Mouse (Mus musculus): ENCODE results near the gene Cyb5d2. TPM values are rescaled to one million over a fixed set of nuclear protein-coding genes. Genes with fewer than 3 reads are reported as not detected.
A peak's percentile ranks its signal among the peaks of the same experiment; 100 is the strongest.

The Cyb5d2 gene
- 3.7 and 5.1 TPM in 2 replicates for polyA plus RNA-seq (2014; fragmentation: Nextera tagmentation; extraction: Ambion mirVana)

DNA sequence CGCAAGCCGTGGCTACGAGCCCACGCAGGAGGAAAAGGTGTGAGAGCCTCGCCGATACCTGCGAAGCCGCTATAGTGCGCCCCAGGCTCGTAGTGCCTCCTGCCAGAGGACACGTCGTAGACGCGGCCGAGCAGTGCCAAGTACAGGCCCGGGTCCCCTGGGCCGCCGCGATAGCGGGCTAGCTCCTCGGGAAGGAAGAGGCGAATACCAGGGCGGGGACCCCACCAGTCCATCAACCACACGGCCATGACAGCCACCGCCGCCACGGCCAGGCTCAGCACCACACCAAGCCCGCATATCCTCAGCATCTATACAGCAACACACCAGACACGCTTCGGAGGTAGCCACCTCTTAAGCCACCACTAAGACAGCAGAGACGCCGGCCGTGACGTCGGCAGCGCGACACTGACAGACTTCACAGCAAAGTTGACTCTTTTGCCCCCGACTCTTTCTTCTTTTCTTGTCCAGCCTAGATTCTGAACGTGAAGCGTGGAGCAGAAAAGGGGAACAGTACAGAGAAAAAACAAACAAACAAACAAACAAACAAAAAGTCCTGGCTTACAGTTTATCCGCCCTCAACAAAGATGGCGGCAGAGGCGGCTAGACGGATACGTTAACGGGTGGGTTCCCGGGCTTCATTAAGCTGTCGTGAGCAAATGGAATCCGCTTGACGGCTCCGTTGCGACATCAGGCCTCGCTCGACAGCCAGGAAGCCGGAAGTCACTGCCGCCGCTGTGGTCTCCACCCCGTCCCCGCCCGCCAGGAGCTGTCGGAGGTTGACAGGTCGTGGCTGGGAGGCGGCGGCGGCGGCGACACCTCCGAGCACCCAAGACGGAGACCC lies at the start of gene Cyb5d2, which contains the start of gene Zzef1:
Gene Cyb5d2, minus strand, starts transcription at position 688 of the 841 bp plus-strand sequence.
Gene Zzef1, plus strand, starts transcription at position 772 of the 841 bp plus-strand sequence.
- peak; percentile 90 for ATAC-seq (ENCODE audit: insufficient number of reproducible peaks, low FRiP score, low TSS enrichment, low read depth)
- Histone ChIP-seq H3K27me3 (ENCODE audit: control insufficient read depth, insufficient read depth, low read length) (no peaks in the 10 kb centered on the region), H3K4me1 (ENCODE audit: control insufficient read depth, insufficient read depth, low read length) (no peaks in the 10 kb centered on the region), H3K4me3 (ENCODE audit: low read depth, low read length) (peak within 1 kb of the TSS; percentile 98), H3K36me3 (ENCODE audit: control insufficient read depth, insufficient read depth, low read length) (no peaks in the 10 kb centered on the region), H3K4me2 (ENCODE audit: low read depth, severe bottlenecking) (peak within 1 kb of the TSS; percentile 82), H3K9ac (ENCODE audit: low read length) (peak within 1 kb of the TSS; percentile 90), H3K9me3 (ENCODE audit: control insufficient read depth, low read length) (no peaks in the 10 kb centered on the region), H3K27ac (replicated peaks; ENCODE audit: low read depth, low read length) (peak within 1 kb of the TSS; percentile 68; the same call in 1 of the 2 replicates)
- peak; percentile 92 for DNase-seq (ENCODE audit: low spot score)
- under 1% methylated on average over 69 of the region's 69 CpGs for WGBS

DNA sequence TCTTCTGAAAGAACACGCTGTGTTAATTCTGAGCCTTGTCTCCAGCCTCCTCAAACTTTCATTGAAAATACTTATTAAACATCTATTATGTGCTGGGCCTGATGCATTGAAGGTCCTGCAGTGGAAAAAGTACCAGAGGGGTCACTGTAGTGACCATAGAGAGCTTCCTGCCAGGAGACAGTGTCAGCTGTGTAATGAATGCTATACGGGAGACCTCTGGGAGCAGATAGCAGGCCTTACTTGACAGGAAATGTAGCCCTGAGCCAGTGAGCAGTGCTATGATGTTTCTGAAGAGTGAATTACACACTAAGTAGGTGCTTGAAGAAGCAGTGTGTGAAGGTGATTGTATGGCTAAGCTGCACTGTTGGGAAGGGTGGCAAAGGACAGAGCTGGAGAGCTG lies 49.6 kb upstream of the Cyb5d2 start:
- H3K4me2 ChIP-seq (ENCODE audit: low read depth, severe bottlenecking): no peak overlapping the region
- H3K4me1 ChIP-seq (ENCODE audit: control insufficient read depth, insufficient read depth, low read length): no peaks in the 10 kb centered on the region
- H3K36me3 ChIP-seq (ENCODE audit: control insufficient read depth, insufficient read depth, low read length): peaks cover 3% of the 10 kb centered on the region; the same call in 1 of the 2 replicates
- H3K27me3 ChIP-seq (ENCODE audit: control insufficient read depth, insufficient read depth, low read length): no peaks in the 10 kb centered on the region
- H3K9ac ChIP-seq (ENCODE audit: low read length): no peak overlapping the region
- H3K27ac ChIP-seq (replicated peaks; ENCODE audit: low read depth, low read length): no peak overlapping the region
- 90% methylated on average over 2 of the region's 2 CpGs for WGBS
- DNase-seq (ENCODE audit: low spot score) (no peak), ATAC-seq (ENCODE audit: insufficient number of reproducible peaks, low FRiP score, low TSS enrichment, low read depth) (no peak)
- H3K9me3 ChIP-seq (ENCODE audit: control insufficient read depth, low read length): no peaks in the 10 kb centered on the region
- H3K4me3 ChIP-seq (ENCODE audit: low read depth, low read length): no peak overlapping the region

DNA sequence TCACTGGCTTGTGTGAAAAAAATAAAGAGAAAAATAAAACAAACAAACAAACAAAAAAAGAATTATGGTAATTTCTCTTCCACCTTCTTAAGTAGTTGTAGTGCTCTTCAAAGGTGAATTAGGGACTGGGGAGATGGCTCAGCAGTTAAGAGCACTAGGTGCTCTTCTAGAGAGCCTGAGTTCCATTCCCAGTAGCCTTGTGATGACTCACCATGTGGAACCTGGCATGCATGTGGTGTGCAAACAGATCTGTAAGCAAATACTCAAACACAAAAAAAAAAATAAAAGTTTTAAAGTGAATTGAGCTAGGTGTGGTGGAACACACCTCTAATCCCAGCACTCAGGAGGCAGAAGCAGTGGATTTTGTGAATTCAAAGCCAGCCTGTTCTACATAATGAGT lies 47.6 kb upstream of the Cyb5d2 start:
- DNase-seq (ENCODE audit: low spot score) (no peak), ATAC-seq (ENCODE audit: insufficient number of reproducible peaks, low FRiP score, low TSS enrichment, low read depth) (no peak)
- H3K27ac ChIP-seq (replicated peaks; ENCODE audit: low read depth, low read length): no peak overlapping the region
- peaks cover 3% of the 10 kb centered on the region; the same call in 1 of the 2 replicates for H3K36me3 ChIP-seq (ENCODE audit: control insufficient read depth, insufficient read depth, low read length)
- H3K9ac ChIP-seq (ENCODE audit: low read length): no peak overlapping the region
- H3K4me1 ChIP-seq (ENCODE audit: control insufficient read depth, insufficient read depth, low read length): no peaks in the 10 kb centered on the region
- H3K4me3 ChIP-seq (ENCODE audit: low read depth, low read length): no peak overlapping the region
- no peaks in the 10 kb centered on the region for H3K27me3 ChIP-seq (ENCODE audit: control insufficient read depth, insufficient read depth, low read length)
- H3K4me2 ChIP-seq (ENCODE audit: low read depth, severe bottlenecking): no peak overlapping the region
- H3K9me3 ChIP-seq (ENCODE audit: control insufficient read depth, low read length): no peaks in the 10 kb centered on the region

DNA sequence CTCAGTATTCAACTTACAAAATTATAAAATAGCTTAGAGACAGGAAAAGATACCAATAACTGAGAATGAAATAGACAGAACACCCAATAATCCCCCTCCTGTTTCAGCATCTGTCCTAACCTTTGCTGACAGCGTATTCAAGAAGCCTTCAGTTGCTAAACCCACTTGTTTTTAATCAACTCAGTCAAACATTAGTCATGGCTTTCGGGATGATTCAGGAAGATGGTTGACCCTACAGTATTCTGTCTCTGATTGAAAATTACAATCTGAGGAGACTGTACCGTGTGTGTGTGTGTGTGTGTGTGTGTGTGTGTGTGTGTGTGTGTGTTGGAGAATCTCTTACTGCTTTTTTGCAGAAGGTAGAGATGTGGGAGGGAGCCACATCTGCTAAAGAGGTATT lies 46.8 kb upstream of the Cyb5d2 start:
- Histone ChIP-seq H3K27me3 (ENCODE audit: control insufficient read depth, insufficient read depth, low read length) (no peaks in the 10 kb centered on the region), H3K4me1 (ENCODE audit: control insufficient read depth, insufficient read depth, low read length) (no peaks in the 10 kb centered on the region), H3K4me3 (ENCODE audit: low read depth, low read length) (no peak overlapping the region), H3K4me2 (ENCODE audit: low read depth, severe bottlenecking) (no peak overlapping the region), H3K27ac (replicated peaks; ENCODE audit: low read depth, low read length) (no peak overlapping the region), H3K9me3 (ENCODE audit: control insufficient read depth, low read length) (no peaks in the 10 kb centered on the region), H3K9ac (ENCODE audit: low read length) (no peak overlapping the region), H3K36me3 (ENCODE audit: control insufficient read depth, insufficient read depth, low read length) (no peaks in the 10 kb centered on the region)
- ATAC-seq (ENCODE audit: insufficient number of reproducible peaks, low FRiP score, low TSS enrichment, low read depth): no peak
- 83% methylated on average over 3 of the region's 3 CpGs for WGBS
- no peak for DNase-seq (ENCODE audit: low spot score)

DNA sequence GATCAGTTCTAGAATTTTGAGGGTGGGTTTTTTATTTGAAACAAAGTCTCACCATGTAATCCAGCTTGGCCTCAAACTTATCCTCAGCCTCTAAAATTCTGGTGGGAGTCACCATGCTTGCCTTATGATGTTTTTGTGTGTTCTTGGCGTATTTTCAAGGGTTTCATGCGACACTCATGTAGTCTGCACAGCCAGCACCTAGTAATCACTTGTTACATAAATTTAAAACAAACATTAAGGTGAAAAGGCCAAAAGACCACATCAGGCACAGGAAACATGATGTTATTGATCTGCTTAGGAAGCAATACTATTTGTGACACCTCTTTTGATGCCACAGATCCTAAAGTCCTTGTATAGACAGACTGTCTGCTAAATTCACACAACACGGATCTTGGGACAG lies 33.9 kb upstream of the Cyb5d2 start:
- Histone ChIP-seq H3K36me3 (ENCODE audit: control insufficient read depth, insufficient read depth, low read length) (peaks cover 5% of the 10 kb centered on the region; the same call in 1 of the 2 replicates), H3K27me3 (ENCODE audit: control insufficient read depth, insufficient read depth, low read length) (no peaks in the 10 kb centered on the region), H3K9ac (ENCODE audit: low read length) (no peak overlapping the region), H3K27ac (replicated peaks; ENCODE audit: low read depth, low read length) (no peak overlapping the region), H3K4me3 (ENCODE audit: low read depth, low read length) (no peak overlapping the region), H3K4me2 (ENCODE audit: low read depth, severe bottlenecking) (no peak overlapping the region), H3K4me1 (ENCODE audit: control insufficient read depth, insufficient read depth, low read length) (no peaks in the 10 kb centered on the region), H3K9me3 (ENCODE audit: control insufficient read depth, low read length) (no peaks in the 10 kb centered on the region)
- ATAC-seq (ENCODE audit: insufficient number of reproducible peaks, low FRiP score, low TSS enrichment, low read depth) (no peak), DNase-seq (ENCODE audit: low spot score) (no peak)
- WGBS: 86% methylated on average over 3 of the region's 3 CpGs

DNA sequence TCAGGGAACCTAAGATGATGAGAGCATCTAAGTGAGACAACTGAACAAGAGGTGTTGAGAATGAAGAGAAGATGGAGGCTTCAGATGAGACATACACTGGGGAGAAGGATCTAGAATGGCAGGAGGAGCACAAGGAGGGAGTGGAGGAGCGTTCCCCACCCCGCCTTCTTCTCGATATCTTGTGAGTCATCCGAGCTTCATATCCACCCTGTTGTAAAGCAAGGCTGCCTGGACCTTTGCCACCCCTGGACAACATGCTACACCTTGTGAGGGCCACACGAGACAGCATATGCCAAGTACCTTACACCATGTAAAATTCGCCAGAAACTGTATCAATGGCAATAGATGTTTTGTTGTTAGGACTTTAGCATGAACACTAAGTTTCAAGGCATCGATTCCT lies 25.1 kb upstream of the Cyb5d2 start:
- Histone ChIP-seq H3K4me3 (ENCODE audit: low read depth, low read length) (no peak overlapping the region), H3K4me2 (ENCODE audit: low read depth, severe bottlenecking) (no peak overlapping the region), H3K4me1 (ENCODE audit: control insufficient read depth, insufficient read depth, low read length) (no peaks in the 10 kb centered on the region), H3K27ac (replicated peaks; ENCODE audit: low read depth, low read length) (no peak overlapping the region), H3K9me3 (ENCODE audit: control insufficient read depth, low read length) (no peaks in the 10 kb centered on the region), H3K27me3 (ENCODE audit: control insufficient read depth, insufficient read depth, low read length) (no peaks in the 10 kb centered on the region), H3K36me3 (ENCODE audit: control insufficient read depth, insufficient read depth, low read length) (peaks cover 4% of the 10 kb centered on the region), H3K9ac (ENCODE audit: low read length) (no peak overlapping the region)
- no peak for DNase-seq (ENCODE audit: low spot score)
- 95% methylated on average over 7 of the region's 7 CpGs for WGBS
- no peak for ATAC-seq (ENCODE audit: insufficient number of reproducible peaks, low FRiP score, low TSS enrichment, low read depth)

DNA sequence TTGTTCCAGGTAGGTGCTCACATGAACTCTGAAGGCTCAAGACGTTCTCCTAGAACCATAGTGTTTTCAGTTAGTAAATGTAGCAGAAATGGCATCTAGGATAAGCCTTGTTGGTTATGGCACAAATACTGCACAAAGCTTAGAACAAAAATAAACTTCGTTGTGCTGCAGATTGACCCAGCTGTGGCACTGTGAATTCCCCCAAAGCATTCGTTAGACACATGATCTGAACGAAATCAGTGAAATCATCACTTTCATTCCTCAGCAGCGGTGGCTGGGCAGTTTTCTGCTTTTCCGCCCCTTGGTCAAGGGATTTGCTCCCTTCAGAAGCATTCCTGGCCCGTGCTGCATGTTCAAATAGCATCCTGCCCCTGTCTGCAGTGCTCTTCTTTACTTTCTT lies 22.1 kb upstream of the Cyb5d2 start:
- no peak overlapping the region for H3K27ac ChIP-seq (replicated peaks; ENCODE audit: low read depth, low read length)
- H3K4me3 ChIP-seq (ENCODE audit: low read depth, low read length): no peak overlapping the region
- no peaks in the 10 kb centered on the region for H3K36me3 ChIP-seq (ENCODE audit: control insufficient read depth, insufficient read depth, low read length)
- no peaks in the 10 kb centered on the region for H3K4me1 ChIP-seq (ENCODE audit: control insufficient read depth, insufficient read depth, low read length)
- no peak overlapping the region for H3K4me2 ChIP-seq (ENCODE audit: low read depth, severe bottlenecking)
- ATAC-seq (ENCODE audit: insufficient number of reproducible peaks, low FRiP score, low TSS enrichment, low read depth) (no peak), DNase-seq (ENCODE audit: low spot score) (no peak)
- 86% methylated on average over 7 of the region's 7 CpGs for WGBS
- no peak overlapping the region for H3K9ac ChIP-seq (ENCODE audit: low read length)
- H3K27me3 ChIP-seq (ENCODE audit: control insufficient read depth, insufficient read depth, low read length): no peaks in the 10 kb centered on the region
- no peaks in the 10 kb centered on the region for H3K9me3 ChIP-seq (ENCODE audit: control insufficient read depth, low read length)

DNA sequence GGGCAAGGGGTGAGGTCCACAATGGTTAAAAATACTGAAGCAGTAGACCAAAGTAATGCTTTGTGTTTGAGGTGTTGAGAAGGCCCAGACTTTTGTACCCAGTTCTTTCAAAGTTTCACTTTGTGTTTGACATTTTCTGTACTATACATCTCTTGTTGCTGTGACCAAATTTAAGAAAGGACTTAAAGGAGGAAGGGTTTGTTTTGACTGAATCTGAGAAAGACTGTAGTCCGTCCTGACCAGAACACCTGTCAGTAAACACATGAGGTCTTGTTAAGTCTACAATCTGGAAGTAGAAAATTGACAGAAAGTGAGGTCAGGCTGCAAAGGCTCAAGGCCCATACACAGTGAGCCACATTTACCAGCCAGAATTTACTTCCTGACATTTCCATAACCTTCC lies 20.9 kb upstream of the Cyb5d2 start:
- no peaks in the 10 kb centered on the region for H3K9me3 ChIP-seq (ENCODE audit: control insufficient read depth, low read length)
- no peak for ATAC-seq (ENCODE audit: insufficient number of reproducible peaks, low FRiP score, low TSS enrichment, low read depth)
- no peak overlapping the region for H3K9ac ChIP-seq (ENCODE audit: low read length)
- H3K4me1 ChIP-seq (ENCODE audit: control insufficient read depth, insufficient read depth, low read length): no peaks in the 10 kb centered on the region
- H3K36me3 ChIP-seq (ENCODE audit: control insufficient read depth, insufficient read depth, low read length): no peaks in the 10 kb centered on the region
- H3K27me3 ChIP-seq (ENCODE audit: control insufficient read depth, insufficient read depth, low read length): no peaks in the 10 kb centered on the region
- no peak for DNase-seq (ENCODE audit: low spot score)
- 97% methylated on average over 1 of the region's 1 CpGs for WGBS
- H3K27ac ChIP-seq (replicated peaks; ENCODE audit: low read depth, low read length): no peak overlapping the region
- no peak overlapping the region for H3K4me3 ChIP-seq (ENCODE audit: low read depth, low read length)
- H3K4me2 ChIP-seq (ENCODE audit: low read depth, severe bottlenecking): no peak overlapping the region
